Mouse (Mus musculus): ENCODE results near the gene Phf10.
"Not testable (repeated sequence)": the region's sequence is repeated elsewhere in the genome, so short reads cannot be mapped to it uniquely, and the experiment has no call there.

- TF ChIP-seq CTCF (conservative IDR thresholded peaks at IDR 0.05; ENCODE audit: low read length); NANOG (IDR thresholded peaks at IDR 0.05; ENCODE audit: borderline replicate concordance, low read length); POU5F1 (IDR thresholded peaks at IDR 0.05; ENCODE audit: borderline replicate concordance, low read length): not testable (repeated sequence)
These were observed 48.8 kb upstream of the Phf10 start, which contains the start of gene Gm3435 for GRCm38 (mm10) chr17:15009706-15010413.
